In the genomic region with DNA sequence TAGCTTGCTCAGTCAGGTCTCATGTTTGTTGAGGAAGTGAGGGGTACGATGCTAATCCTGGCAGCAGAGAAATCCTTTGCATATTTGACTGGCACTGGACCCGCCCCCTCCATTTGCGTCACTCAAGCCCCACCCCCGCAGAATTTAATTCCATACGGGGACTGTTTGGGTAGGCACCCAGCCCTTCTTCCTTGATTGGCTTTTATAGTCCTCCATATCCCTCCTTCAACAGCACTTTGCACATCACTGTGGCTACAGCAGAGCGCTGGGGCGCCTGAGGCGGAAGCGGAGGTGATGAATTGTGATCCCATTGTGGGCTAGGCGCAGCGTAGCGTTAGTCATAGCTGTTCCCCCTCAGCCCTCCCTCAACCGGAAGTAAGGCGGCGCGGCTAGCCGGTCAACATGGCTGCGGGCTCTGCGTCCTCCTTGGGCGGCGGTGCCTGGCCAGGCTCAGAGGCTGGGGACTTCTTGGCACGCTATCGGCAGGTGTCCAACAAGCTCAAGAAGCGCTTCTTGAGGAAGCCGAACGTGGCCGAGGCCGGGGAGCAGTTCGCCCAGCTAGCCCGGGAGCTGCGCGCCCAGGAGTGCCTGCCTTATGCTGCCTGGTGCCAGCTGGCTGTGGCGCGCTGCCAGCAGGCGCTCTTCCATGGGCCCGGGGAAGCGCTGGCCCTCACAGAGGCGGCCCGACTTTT, we compare ENCODE assay signal across 8 mouse cellular contexts. TPM values are rescaled to one million over a fixed set of nuclear protein-coding genes. Genes with fewer than 3 reads are reported as not detected.
A peak's percentile ranks its signal among the peaks of the same experiment; 100 is the strongest.
DNase-seq lines count a peak whose midpoint lies in the region; ATAC-seq and TF ChIP-seq lines count a peak whose summit lies in the region.

A gene (plus strand): TSS at position 378 of the 692 bp plus-strand sequence.

- no peaks in the 10 kb centered on the region for H3K36me3 ChIP-seq in ES-E14 (ENCODE audit: control insufficient read depth, insufficient read depth, low read length, poor library complexity, severe bottlenecking)
- no peaks in the 10 kb centered on the region for H3K36me3 ChIP-seq in forebrain, embryonic 14.5 days (ENCODE audit: control insufficient read depth, insufficient read depth, low read length)
- no peaks in the 10 kb centered on the region for H3K36me3 ChIP-seq in neural tube, embryonic 14.5 days (ENCODE audit: control insufficient read depth, insufficient read depth, low read length)
- H3K36me3 ChIP-seq in testis, adult 2 months (ENCODE audit: control insufficient read depth, insufficient read depth, low read length): no peaks in the 10 kb centered on the region

- H3K9me3 ChIP-seq in ES-E14 (ENCODE audit: control insufficient read depth, insufficient read depth, low read depth, low read length): no peaks in the 10 kb centered on the region
- no peaks in the 10 kb centered on the region for H3K9me3 ChIP-seq in forebrain, embryonic 14.5 days (replicated peaks; ENCODE audit: control insufficient read depth, low read length)
- no peaks in the 10 kb centered on the region for H3K9me3 ChIP-seq in neural tube, embryonic 14.5 days (ENCODE audit: control insufficient read depth, low read length)

- DNase-seq in ES-E14 (ENCODE audit: low read depth, low spot score): peak; percentile 34
- peak; percentile 70 for DNase-seq in cerebellum, adult 11 months
- peak; percentile 87 for DNase-seq in forebrain, embryonic 14.5 days (ENCODE audit: low spot score)
- DNase-seq in heart, postnatal 14 days: peak; percentile 75 to 78
- DNase-seq in layer of hippocampus, adult 18-20 months (ENCODE audit: low spot score in 2 of 2): peak; percentile 65 to 80
- DNase-seq in lung, adult 18-20 months: peak; percentile 86 to 87

- TF ChIP-seq CTCF in testis, adult 2 months (IDR thresholded peaks at IDR 0.05; ENCODE audit: control insufficient read depth, insufficient read depth, insufficient replicate concordance, low read depth, low read length): no peak

- ATAC-seq in forebrain, embryonic 14.5 days: peak; percentile 95
- peak; percentile 98 for ATAC-seq in neural tube, embryonic 14.5 days (ENCODE audit: low read depth)

- 39% methylated on average over 39 of the region's 39 CpGs for WGBS in forebrain, embryonic 14.5 days
- 18% methylated on average over 31 of the region's 39 CpGs for WGBS in neural tube, embryonic 14.5 days

- H3K27ac ChIP-seq in ES-E14 (ENCODE audit: insufficient read depth, low read depth, low read length, poor library complexity, severe bottlenecking): no peak within 1 kb of the TSS
- H3K27ac ChIP-seq in forebrain, embryonic 14.5 days (ENCODE audit: low read depth, low read length): peak within 1 kb of the TSS; percentile 94
- peak within 1 kb of the TSS; percentile 91 for H3K27ac ChIP-seq in neural tube, embryonic 14.5 days (ENCODE audit: low read depth, low read length)
- peak within 1 kb of the TSS; percentile 89 for H3K27ac ChIP-seq in testis, adult 2 months (ENCODE audit: control insufficient read depth, insufficient read depth, low read depth, low read length)

- peak; percentile 76 for TF ChIP-seq POLR2A in testis, adult 2 months (IDR thresholded peaks at IDR 0.05; ENCODE audit: control insufficient read depth, low read depth, low read length)

- H3K4me1 ChIP-seq in ES-E14 (ENCODE audit: control insufficient read depth in 2 of 2, insufficient read depth in 2 of 2, low read length in 2 of 2, poor library complexity in 1 of 2): no peaks in the 10 kb centered on the region
- peaks cover 4% of the 10 kb centered on the region; the same call in 1 of the 2 replicates for H3K4me1 ChIP-seq in forebrain, embryonic 14.5 days (ENCODE audit: control insufficient read depth, insufficient read depth, low read length)
- H3K4me1 ChIP-seq in neural tube, embryonic 14.5 days (ENCODE audit: control insufficient read depth, insufficient read depth, low read length): no peaks in the 10 kb centered on the region
- no peaks in the 10 kb centered on the region; the same call in 1 of the 2 replicates for H3K4me1 ChIP-seq in testis, adult 2 months (ENCODE audit: control insufficient read depth, insufficient read depth, low read length)

- no peaks in the 10 kb centered on the region for H3K27me3 ChIP-seq in forebrain, embryonic 14.5 days (replicated peaks; ENCODE audit: control insufficient read depth, insufficient read depth, low read length)
- peaks cover 3% of the 10 kb centered on the region; the same call in 1 of the 2 replicates for H3K27me3 ChIP-seq in neural tube, embryonic 14.5 days (ENCODE audit: control insufficient read depth, insufficient read depth, low read length)
- H3K27me3 ChIP-seq in testis, adult 2 months (ENCODE audit: control insufficient read depth, insufficient read depth, low read length): no peaks in the 10 kb centered on the region

- H3K4me3 ChIP-seq in ES-E14 (ENCODE audit: insufficient read depth in 1 of 2, low read depth in 1 of 2, low read length in 2 of 2, poor library complexity in 1 of 2, severe bottlenecking in 1 of 2): peak within 1 kb of the TSS; percentile 69 to 89
- peak within 1 kb of the TSS; percentile 55 for H3K4me3 ChIP-seq in forebrain, embryonic 14.5 days (ENCODE audit: low read depth, low read length)
- H3K4me3 ChIP-seq in neural tube, embryonic 14.5 days (ENCODE audit: low read depth, low read length): peak within 1 kb of the TSS; percentile 63
- peak within 1 kb of the TSS; percentile 95 for H3K4me3 ChIP-seq in testis, adult 2 months (ENCODE audit: control insufficient read depth, low read depth, low read length)

- H3K4me2 ChIP-seq in forebrain, embryonic 14.5 days (ENCODE audit: low read length): peak within 1 kb of the TSS; percentile 62
- H3K4me2 ChIP-seq in neural tube, embryonic 14.5 days (ENCODE audit: low read depth, low read length): peak within 1 kb of the TSS; percentile 55

- H3K9ac ChIP-seq in ES-E14 (ENCODE audit: insufficient read depth, low read depth, low read length, poor library complexity, severe bottlenecking): peak within 1 kb of the TSS; percentile 86
- peak within 1 kb of the TSS; percentile 70 for H3K9ac ChIP-seq in forebrain, embryonic 14.5 days (ENCODE audit: low read length)
- H3K9ac ChIP-seq in neural tube, embryonic 14.5 days (replicated peaks; ENCODE audit: low read depth, low read length): peak within 1 kb of the TSS; percentile 77

- intact Hi-C loops in heart, postnatal 14 days (cut with DNase I): loop anchor here (10.0 kb wide), 1 partner anchor 117 kb away; a partner anchor contains a TSS

- in situ Hi-C loops in ES-E14 (cut with MboI; ENCODE audit: low sequenced_read_pairs in 2 of 2, unreplicated experiment in 2 of 2): no loop called here

TF ChIP-seq in ES-E14, 5 proteins besides CTCF, POLR2A, EP300 and RAD21:
- TF ChIP-seq HCFC1 (IDR thresholded peaks at IDR 0.05; ENCODE audit: borderline replicate concordance, insufficient read depth, low read length) (no peak), MAFK (IDR thresholded peaks at IDR 0.05; ENCODE audit: insufficient read depth, low read depth, low read length) (no peak), ZNF384 (IDR thresholded peaks at IDR 0.05; ENCODE audit: low read depth, low read length) (no peak), CHD2 (IDR thresholded peaks at IDR 0.05; ENCODE audit: low read depth, low read length) (no peak), ZC3H11A (IDR thresholded peaks at IDR 0.05; ENCODE audit: borderline replicate concordance, low read depth, low read length) (no peak)

RNA-seq across cellular contexts. Expression of the gene that starts here (rescaled TPM):
- 1.9 and 2.6 TPM in 2 replicates for total RNA-seq in ES-E14 (2012; rRNA removed)
- 18.8 and 24.6 TPM in 2 replicates for polyA plus RNA-seq in forebrain, embryonic 14.5 days (2014; fragmentation: Nextera tagmentation; extraction: Ambion mirVana)
- 1 to 10 TPM; 6.3 to 6.4 TPM for total RNA-seq in heart, postnatal 14 days (2021)
- 10 to 100 TPM; 14.9 to 15.2 TPM for total RNA-seq in layer of hippocampus, adult 18-20 months (2021)
- 32.0 and 34.1 TPM in 2 replicates for polyA plus RNA-seq in neural tube, embryonic 14.5 days (2014; fragmentation: Nextera tagmentation; extraction: Ambion mirVana)
- 3.6 and 3.8 TPM in 2 replicates for polyA plus RNA-seq in testis, adult 2 months (2012; rRNA removed)

Comparison
In these comparisons a context has a peak if more than half of its experiments do, and no peak if none do; other contexts are left out.
1. DNase-seq: peak in every context shown above with its lines; median percentile 87 in forebrain, embryonic 14.5 days; 86 in lung, adult 18-20 months; 76 in heart, postnatal 14 days; 72 in layer of hippocampus, adult 18-20 months; 70 in cerebellum, adult 11 months; 34 in ES-E14.